Mouse (Mus musculus) left cerebral cortex, postnatal 14 days (tissue): ENCODE data around the gene Cwc22. TPM values are rescaled to one million over a fixed set of nuclear protein-coding genes. Genes with fewer than 3 reads are reported as not detected.

Source experiments
- DNase-seq, 2 experiments: peaks; one replicate each; pipeline ENCODE4 v3.0.0; 2021 to 2022; ENCODE audit warnings: low spot score in 2 of 2, mixed read lengths in 1 of 2
- intact Hi-C: fragments of 180-260 bp; cut with DNase I; formaldehyde crosslinking; loops from one replicate; pipeline ENCODE4 v1.15.1; 2025
- total RNA-seq, 2 experiments: library from RNA; stranded (reverse); gene quantifications; 2 replicates each; pipeline ENCODE4 v1.2.3; 2021

The Cwc22 gene
- total RNA-seq, 2 experiments from 2014 or later = 20.5 to 21.5 TPM

GRCm38 (mm10) chr2:77971871-77972270 lies 25.7 kb upstream of the Cwc22 start:
- intact Hi-C loops = loop anchor here (1.0 kb wide), 1 partner anchor 9 kb away; no protein-coding TSS in a partner anchor
- no peak for DNase-seq

GRCm38 (mm10) chr2:77971361-77971760 lies 25.2 kb upstream of the Cwc22 start:
- intact Hi-C loops = loop anchor here (1.0 kb wide), 1 partner anchor 8 kb away; no protein-coding TSS in a partner anchor

GRCm38 (mm10) chr2:77970556-77970955 lies 24.4 kb upstream of the Cwc22 start:
- no peak for DNase-seq
- intact Hi-C loops = no loop called here

More at GRCm38 (mm10) chr2:77971361-77971760, 25.2 kb upstream of the Cwc22 start:
- DNase-seq = no peak

- intact Hi-C loops = no loop called here
- DNase-seq = no peak
These were observed 23.8 kb upstream of the Cwc22 start for GRCm38 (mm10) chr2:77969956-77970355.

- intact Hi-C loops = loop anchor here (1.0 kb wide), 1 partner anchor 9 kb away; no protein-coding TSS in a partner anchor
- no peak for DNase-seq
These were observed 16.4 kb upstream of the Cwc22 start for GRCm38 (mm10) chr2:77962450-77963193.

GRCm38 (mm10) chr2:77961256-77961655 lies 15.1 kb upstream of the Cwc22 start:
- DNase-seq = no peak
- intact Hi-C loops = no loop called here

- intact Hi-C loops = no loop called here
- DNase-seq = no peak
These were observed 14.5 kb upstream of the Cwc22 start for GRCm38 (mm10) chr2:77960711-77961110.

GRCm38 (mm10) chr2:77959341-77959740 lies 13.2 kb upstream of the Cwc22 start:
- DNase-seq = no peak
- intact Hi-C loops = no loop called here

GRCm38 (mm10) chr2:77951415-77951913 lies 5.3 kb upstream of the Cwc22 start:
- DNase-seq = no peak
- intact Hi-C loops = no loop called here

GRCm38 (mm10) chr2:77950111-77950510 lies 3.9 kb upstream of the Cwc22 start:
- intact Hi-C loops = no loop called here
- no peak for DNase-seq

GRCm38 (mm10) chr2:77949521-77949920 lies 3.3 kb upstream of the Cwc22 start:
- intact Hi-C loops = no loop called here
- DNase-seq = no peak

- no peak for DNase-seq
- intact Hi-C loops = no loop called here
These were observed 2.7 kb upstream of the Cwc22 start for GRCm38 (mm10) chr2:77948921-77949320.

- intact Hi-C loops = no loop called here
These were observed 2.0 kb upstream of the Cwc22 start for GRCm38 (mm10) chr2:77948126-77948525.

GRCm38 (mm10) chr2:77947161-77947870 lies 1.1 kb upstream of the Cwc22 start:
- intact Hi-C loops = no loop called here
- DNase-seq = no peak

More at GRCm38 (mm10) chr2:77948126-77948525, 2.0 kb upstream of the Cwc22 start:
- DNase-seq = no peak

- no peak for DNase-seq
- intact Hi-C loops = no loop called here
These were observed 1.1 kb downstream of the Cwc22 start for GRCm38 (mm10) chr2:77944860-77945595.

- DNase-seq = no peak
These were observed 1.9 kb downstream of the Cwc22 start for GRCm38 (mm10) chr2:77944281-77944680.

GRCm38 (mm10) chr2:77941944-77942343 lies 4.2 kb downstream of the Cwc22 start:
- no peak for DNase-seq
- intact Hi-C loops = no loop called here

More at GRCm38 (mm10) chr2:77944281-77944680, 1.9 kb downstream of the Cwc22 start:
- intact Hi-C loops = no loop called here

- intact Hi-C loops = no loop called here
- DNase-seq = no peak
These were observed 7.9 kb downstream of the Cwc22 start for GRCm38 (mm10) chr2:77938317-77938716.

GRCm38 (mm10) chr2:77937818-77938217 lies 8.4 kb downstream of the Cwc22 start:
- intact Hi-C loops = no loop called here
- no peak for DNase-seq

- intact Hi-C loops = no loop called here
- DNase-seq = no peak
These were observed 12.0 kb downstream of the Cwc22 start for GRCm38 (mm10) chr2:77934138-77934537.
